Mouse (Mus musculus): ENCODE results near the gene Hist2h2aa1.
A peak's percentile ranks its signal among the peaks of the same experiment; 100 is the strongest.
"Not testable (repeated sequence)": the region's sequence is repeated elsewhere in the genome, so short reads cannot be mapped to it uniquely, and the experiment has no call there.

Hist2h2aa1 gene

GRCm38 (mm10) chr3:96245003-96245886, at the start of gene Hist2h2aa1:
Hist2h2aa1 (plus strand) TSS chr3:96245497.
- DNase-seq (ENCODE audit: low spot score), result peak; percentile 80

- DNase-seq (ENCODE audit: low spot score), result no peak
Measured at GRCm38 (mm10) chr3:96195616-96196313, 49.5 kb upstream of the Hist2h2aa1 start.

GRCm38 (mm10) chr3:96196437-96197128, 48.7 kb upstream of the Hist2h2aa1 start:
- DNase-seq (ENCODE audit: low spot score), result no peak

- DNase-seq (ENCODE audit: low spot score), result peak; percentile 86
Measured at GRCm38 (mm10) chr3:96197129-96197749, 48.1 kb upstream of the Hist2h2aa1 start.

GRCm38 (mm10) chr3:96198181-96198580, 47.1 kb upstream of the Hist2h2aa1 start:
- DNase-seq (ENCODE audit: low spot score), result no peak

GRCm38 (mm10) chr3:96198601-96199251, 46.6 kb upstream of the Hist2h2aa1 start:
- DNase-seq (ENCODE audit: low spot score), result not testable (repeated sequence)

- no peak for DNase-seq (ENCODE audit: low spot score)
Measured at GRCm38 (mm10) chr3:96199731-96200130, 45.6 kb upstream of the Hist2h2aa1 start.

GRCm38 (mm10) chr3:96207819-96208218, 37.5 kb upstream of the Hist2h2aa1 start:
- DNase-seq (ENCODE audit: low spot score), result no peak

GRCm38 (mm10) chr3:96209242-96209641, 36.1 kb upstream of the Hist2h2aa1 start:
- no peak for DNase-seq (ENCODE audit: low spot score)

GRCm38 (mm10) chr3:96219191-96219641, 26.1 kb upstream of the Hist2h2aa1 start:
- DNase-seq (ENCODE audit: low spot score), result no peak

- peak; percentile 83 for DNase-seq (ENCODE audit: low spot score)
Measured at GRCm38 (mm10) chr3:96219661-96220130, 25.6 kb upstream of the Hist2h2aa1 start, which contains the start of the genes Bola1 and Hist2h2ab. Bola1 (minus strand) TSS chr3:96219709. Hist2h2ab (plus strand) TSS chr3:96219865.

GRCm38 (mm10) chr3:96220131-96220764, 25.0 kb upstream of the Hist2h2aa1 start:
- not testable (repeated sequence) for DNase-seq (ENCODE audit: low spot score)

- peak; percentile 88 for DNase-seq (ENCODE audit: low spot score)
Measured at GRCm38 (mm10) chr3:96220765-96221639, 24.3 kb upstream of the Hist2h2aa1 start, which contains the start of the genes Hist2h2ac and Hist2h2be. Hist2h2ac (minus strand) TSS chr3:96220880. Hist2h2be (plus strand) TSS chr3:96221119.

- DNase-seq (ENCODE audit: low spot score), result no peak
Measured at GRCm38 (mm10) chr3:96221640-96222038, 23.7 kb upstream of the Hist2h2aa1 start.

GRCm38 (mm10) chr3:96222774-96223173, 22.5 kb upstream of the Hist2h2aa1 start:
- no peak for DNase-seq (ENCODE audit: low spot score)

GRCm38 (mm10) chr3:96225421-96225820, 19.9 kb upstream of the Hist2h2aa1 start:
- DNase-seq (ENCODE audit: low spot score), result no peak

GRCm38 (mm10) chr3:96226695-96227648, 18.3 kb upstream of the Hist2h2aa1 start:
- DNase-seq (ENCODE audit: low spot score), result no peak

- no peak for DNase-seq (ENCODE audit: low spot score)
Measured at GRCm38 (mm10) chr3:96228828-96229227, 16.5 kb upstream of the Hist2h2aa1 start.
